Mouse (Mus musculus): Measurements from ENCODE around the gene Sytl1. TPM values are rescaled to one million over a fixed set of nuclear protein-coding genes. Genes with fewer than 3 reads are reported as not detected.

Sytl1 gene
- polyA plus RNA-seq, 1 experiment from 2014 or later = 0.84 TPM

DNA sequence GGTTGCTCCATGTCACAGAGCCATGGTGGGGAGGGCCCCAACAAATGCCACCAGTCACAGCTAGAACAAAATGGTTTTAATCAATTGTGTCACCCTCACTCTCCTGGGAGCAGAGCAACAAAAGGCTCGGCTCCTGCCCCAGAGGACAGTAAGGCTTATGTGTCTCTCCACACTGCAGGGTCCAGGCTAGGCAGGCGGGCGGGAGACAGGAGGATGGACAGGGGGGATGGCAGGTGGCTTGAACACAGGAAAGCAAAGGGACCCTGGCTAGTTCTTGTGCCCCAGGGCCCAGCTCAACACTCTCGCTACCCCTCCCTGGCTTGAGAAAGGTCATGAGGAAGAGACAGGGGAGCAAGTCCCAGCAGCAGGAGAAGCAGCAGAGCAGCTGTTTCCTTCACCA is 29.5 kb upstream of the Sytl1 start:
- peaks cover 10% of the 10 kb centered on the region; the same call in 1 of the 2 replicates for H3K4me1 ChIP-seq (ENCODE audit: insufficient read depth)
- 72% methylated on average over 4 of the region's 4 CpGs for WGBS
- no peak overlapping the region for H3K27ac ChIP-seq (ENCODE audit: low read depth)
- H3K4me3 ChIP-seq (ENCODE audit: low read depth, low read length) = no peak overlapping the region
- H3K9ac ChIP-seq = no peak overlapping the region
- TF ChIP-seq CTCF (IDR thresholded peaks at IDR 0.05; ENCODE audit: low read depth) = no peak
- no peaks in the 10 kb centered on the region for H3K9me3 ChIP-seq (ENCODE audit: low read depth, low read length)
- DNase-seq (no peak), ATAC-seq (ENCODE audit: insufficient read depth) (no peak)
- H3K36me3 ChIP-seq (ENCODE audit: insufficient read depth) = peaks cover 29% of the 10 kb centered on the region; the same call in 1 of the 2 replicates
- no peaks in the 10 kb centered on the region for H3K27me3 ChIP-seq (ENCODE audit: insufficient read depth, low read length)
- H3K4me2 ChIP-seq = no peak overlapping the region

DNA sequence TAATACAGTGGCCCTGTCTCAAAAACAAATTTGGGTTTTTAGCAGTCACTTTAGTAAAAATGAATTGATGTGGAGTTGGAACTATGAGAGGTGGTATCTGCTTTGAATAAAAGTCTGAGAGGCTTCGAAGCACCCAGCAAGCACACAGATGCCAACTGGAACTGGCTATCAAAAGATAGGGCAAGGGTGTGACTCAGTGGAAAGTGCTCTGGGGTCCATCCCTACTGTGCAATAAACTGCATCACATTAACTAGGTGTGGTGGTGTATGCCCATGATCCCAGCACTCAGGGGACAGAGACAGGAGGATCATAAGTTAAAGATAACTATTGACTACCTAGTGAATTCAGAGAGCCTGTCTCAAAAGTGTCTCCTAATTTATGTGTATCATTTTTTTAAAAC is 28.3 kb upstream of the Sytl1 start:
- Histone ChIP-seq H3K4me1 (ENCODE audit: insufficient read depth) (peaks cover 10% of the 10 kb centered on the region; the same call in 1 of the 2 replicates), H3K9me3 (ENCODE audit: low read depth, low read length) (no peaks in the 10 kb centered on the region), H3K36me3 (ENCODE audit: insufficient read depth) (peaks cover 22% of the 10 kb centered on the region; the same call in 1 of the 2 replicates), H3K27me3 (ENCODE audit: insufficient read depth, low read length) (no peaks in the 10 kb centered on the region), H3K4me3 (ENCODE audit: low read depth, low read length) (no peak overlapping the region), H3K27ac (ENCODE audit: low read depth) (no peak overlapping the region), H3K4me2 (no peak overlapping the region), H3K9ac (no peak overlapping the region)
- DNase-seq (no peak), ATAC-seq (ENCODE audit: insufficient read depth) (no peak)
- WGBS = 95% methylated on average over 1 of the region's 1 CpGs
- TF ChIP-seq CTCF (IDR thresholded peaks at IDR 0.05; ENCODE audit: low read depth) = no peak

DNA sequence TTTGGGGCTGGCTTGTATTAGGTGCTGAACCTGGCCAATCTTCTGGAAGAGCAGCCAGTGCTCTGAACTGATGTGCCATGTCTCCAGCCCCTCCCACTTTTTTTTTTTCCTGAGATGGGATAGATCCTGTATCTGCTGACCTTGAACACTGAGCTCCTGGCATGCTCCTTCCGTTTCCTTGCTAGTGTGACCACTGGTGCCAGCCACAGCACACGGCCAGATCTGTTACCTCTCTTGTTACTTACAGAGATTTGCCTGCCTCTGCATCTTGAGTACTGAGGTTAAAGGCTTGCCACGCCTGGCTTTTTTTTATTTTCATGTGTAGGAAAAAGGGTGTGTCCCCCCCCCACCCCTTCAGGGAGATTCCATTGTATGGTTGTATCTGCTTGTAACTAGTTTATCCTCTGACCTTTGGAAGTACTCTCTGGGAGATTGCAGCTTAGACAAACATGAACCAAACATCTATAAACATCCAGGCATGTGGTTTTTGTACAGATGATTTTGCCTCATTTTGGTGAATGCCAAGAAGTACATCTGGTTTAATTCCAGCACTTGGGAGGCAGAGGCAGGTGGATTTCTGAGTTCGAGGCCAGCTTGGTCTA is 23.7 kb upstream of the Sytl1 start:
- peaks cover 11% of the 10 kb centered on the region for H3K4me1 ChIP-seq (ENCODE audit: insufficient read depth)
- H3K9ac ChIP-seq = no peak overlapping the region
- WGBS = 73% methylated on average over 4 of the region's 4 CpGs
- DNase-seq = no peak
- TF ChIP-seq CTCF (IDR thresholded peaks at IDR 0.05; ENCODE audit: low read depth) = no peak
- no peaks in the 10 kb centered on the region for H3K36me3 ChIP-seq (ENCODE audit: insufficient read depth)
- H3K4me3 ChIP-seq (ENCODE audit: low read depth, low read length) = no peak overlapping the region
- H3K9me3 ChIP-seq (ENCODE audit: low read depth, low read length) = no peaks in the 10 kb centered on the region
- no peaks in the 10 kb centered on the region for H3K27me3 ChIP-seq (ENCODE audit: insufficient read depth, low read length)
- no peak overlapping the region for H3K4me2 ChIP-seq
- no peak overlapping the region for H3K27ac ChIP-seq (ENCODE audit: low read depth)
- no peak for ATAC-seq (ENCODE audit: insufficient read depth)

DNA sequence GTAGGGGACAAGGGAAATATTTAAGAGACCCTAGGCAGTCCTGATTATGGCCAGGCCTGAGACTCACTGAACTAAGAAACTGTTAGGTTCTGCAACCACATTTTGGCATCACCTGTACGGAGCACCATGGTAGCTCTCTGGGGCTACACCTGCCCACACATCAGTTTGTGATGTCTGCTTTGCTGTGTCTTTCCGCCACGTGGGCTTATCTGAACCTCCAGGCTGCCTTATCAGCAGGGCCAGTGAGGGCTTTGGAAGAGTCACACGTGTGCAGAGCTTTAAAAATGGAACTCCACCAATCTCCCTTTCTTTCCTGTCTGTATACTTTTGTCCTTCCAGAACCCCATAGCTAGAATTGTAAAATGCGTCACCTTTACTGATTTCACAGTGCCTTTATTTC is 23.0 kb upstream of the Sytl1 start:
- Histone ChIP-seq H3K4me3 (ENCODE audit: low read depth, low read length) (no peak overlapping the region), H3K9me3 (ENCODE audit: low read depth, low read length) (no peaks in the 10 kb centered on the region), H3K4me1 (ENCODE audit: insufficient read depth) (peaks cover 11% of the 10 kb centered on the region), H3K27ac (ENCODE audit: low read depth) (no peak overlapping the region), H3K27me3 (ENCODE audit: insufficient read depth, low read length) (no peaks in the 10 kb centered on the region), H3K9ac (no peak overlapping the region), H3K4me2 (no peak overlapping the region), H3K36me3 (ENCODE audit: insufficient read depth) (no peaks in the 10 kb centered on the region)
- ATAC-seq (ENCODE audit: insufficient read depth) = no peak
- TF ChIP-seq CTCF (IDR thresholded peaks at IDR 0.05; ENCODE audit: low read depth) = no peak
- DNase-seq = no peak
- WGBS = 52% methylated on average over 5 of the region's 5 CpGs

DNA sequence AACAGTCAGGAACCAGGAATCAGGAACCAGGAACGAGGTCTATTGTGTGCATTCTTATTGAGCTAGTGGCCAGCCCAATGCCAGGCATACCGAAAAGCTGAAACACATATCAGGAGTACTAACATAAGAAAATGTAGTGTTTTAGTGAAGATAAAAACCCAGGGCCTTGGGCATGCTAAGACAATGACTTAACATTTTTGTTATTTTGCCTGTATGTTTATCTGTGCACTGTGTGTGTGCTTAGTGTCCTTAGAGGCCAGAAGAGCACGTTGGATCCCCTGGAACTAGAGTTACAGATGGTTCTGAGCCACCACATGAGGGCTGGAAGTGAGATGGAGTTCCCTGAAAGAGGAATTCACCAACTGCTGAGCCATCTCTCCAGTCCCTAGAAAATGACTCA is 22.4 kb upstream of the Sytl1 start:
- 71% methylated on average over 3 of the region's 3 CpGs for WGBS
- Histone ChIP-seq H3K27me3 (ENCODE audit: insufficient read depth, low read length) (no peaks in the 10 kb centered on the region), H3K9ac (no peak overlapping the region), H3K4me3 (ENCODE audit: low read depth, low read length) (no peak overlapping the region), H3K27ac (ENCODE audit: low read depth) (no peak overlapping the region), H3K4me2 (no peak overlapping the region), H3K9me3 (ENCODE audit: low read depth, low read length) (no peaks in the 10 kb centered on the region), H3K4me1 (ENCODE audit: insufficient read depth) (peaks cover 11% of the 10 kb centered on the region), H3K36me3 (ENCODE audit: insufficient read depth) (no peaks in the 10 kb centered on the region)
- ATAC-seq (ENCODE audit: insufficient read depth) = no peak
- no peak for TF ChIP-seq CTCF (IDR thresholded peaks at IDR 0.05; ENCODE audit: low read depth)
- DNase-seq = no peak

DNA sequence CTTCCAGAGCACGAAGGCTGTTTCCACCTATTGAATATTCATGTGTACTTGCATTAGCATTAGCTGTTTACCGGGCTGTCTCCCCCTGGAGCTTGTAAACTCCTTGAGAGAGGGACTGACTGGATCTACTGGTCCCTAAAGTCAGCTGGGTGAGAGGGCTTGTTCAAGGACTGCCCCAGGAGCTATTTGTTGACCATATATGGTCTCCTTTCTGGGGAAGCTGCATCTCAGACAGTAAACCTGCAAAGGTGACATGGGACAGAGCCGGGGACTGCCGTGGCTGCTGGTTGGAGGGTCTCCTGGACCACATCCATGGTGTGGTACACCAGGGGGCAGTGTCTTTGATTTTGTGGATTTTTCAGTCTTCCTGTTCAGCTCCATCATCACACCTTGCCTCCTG is 19.7 kb upstream of the Sytl1 start:
- no peaks in the 10 kb centered on the region for H3K36me3 ChIP-seq (ENCODE audit: insufficient read depth)
- H3K4me3 ChIP-seq (ENCODE audit: low read depth, low read length) = no peak overlapping the region
- H3K9ac ChIP-seq = 0 out of 2 replicates have a peak overlapping the region, but pooled peaks have one; percentile 15
- no peak overlapping the region for H3K4me2 ChIP-seq
- peaks cover 11% of the 10 kb centered on the region for H3K4me1 ChIP-seq (ENCODE audit: insufficient read depth)
- ATAC-seq (ENCODE audit: insufficient read depth) = no peak
- peak; percentile 10 for DNase-seq
- TF ChIP-seq CTCF (IDR thresholded peaks at IDR 0.05; ENCODE audit: low read depth) = peak; percentile 18; the same call in 1 of the 2 replicates
- H3K27ac ChIP-seq (ENCODE audit: low read depth) = peak overlapping the region; percentile 86
- WGBS = 14% methylated on average over 4 of the region's 4 CpGs
- no peaks in the 10 kb centered on the region for H3K9me3 ChIP-seq (ENCODE audit: low read depth, low read length)
- no peaks in the 10 kb centered on the region for H3K27me3 ChIP-seq (ENCODE audit: insufficient read depth, low read length)

DNA sequence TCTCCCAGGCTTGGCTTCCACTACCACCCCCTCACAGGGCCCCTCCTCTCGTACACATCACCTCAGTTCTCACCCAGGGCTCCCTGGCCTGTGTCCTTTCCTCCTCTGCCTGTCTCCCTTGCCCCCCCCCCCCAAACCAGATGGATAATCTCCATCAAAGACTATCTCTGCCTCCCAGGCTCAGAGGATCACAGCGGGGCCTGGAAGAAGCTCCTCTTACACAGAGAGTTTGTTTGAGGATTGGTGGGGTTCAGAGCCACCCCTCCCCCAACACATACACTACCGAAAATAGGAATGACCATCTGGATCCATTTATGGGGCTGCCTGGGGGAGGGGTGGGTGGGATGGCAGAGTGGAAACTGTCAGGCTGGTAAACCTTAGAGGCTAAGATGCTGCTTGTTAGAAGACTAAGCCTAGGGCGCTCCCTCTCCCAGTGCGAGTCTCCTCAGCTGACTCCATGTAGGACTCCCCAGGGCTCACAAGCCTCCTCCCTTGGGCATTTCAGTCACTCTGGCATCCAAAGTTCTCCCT is 19.1 kb upstream of the Sytl1 start:
- H3K4me1 ChIP-seq (ENCODE audit: insufficient read depth) = peaks cover 11% of the 10 kb centered on the region
- H3K4me3 ChIP-seq (ENCODE audit: low read depth, low read length) = no peak overlapping the region
- H3K9me3 ChIP-seq (ENCODE audit: low read depth, low read length) = no peaks in the 10 kb centered on the region
- H3K27me3 ChIP-seq (ENCODE audit: insufficient read depth, low read length) = no peaks in the 10 kb centered on the region
- TF ChIP-seq CTCF (IDR thresholded peaks at IDR 0.05; ENCODE audit: low read depth) = no peak
- 13% methylated on average over 5 of the region's 5 CpGs for WGBS
- peak; percentile 55 for ATAC-seq (ENCODE audit: insufficient read depth)
- no peaks in the 10 kb centered on the region for H3K36me3 ChIP-seq (ENCODE audit: insufficient read depth)
- peak overlapping the region; percentile 24 for H3K4me2 ChIP-seq
- H3K9ac ChIP-seq = 0 out of 2 replicates have a peak overlapping the region, but pooled peaks have one; percentile 15
- peak overlapping the region; percentile 86 for H3K27ac ChIP-seq (ENCODE audit: low read depth)
- peak; percentile 71 for DNase-seq

Measured in lung, embryonic 14.5 days (tissue).